In the genomic region with DNA sequence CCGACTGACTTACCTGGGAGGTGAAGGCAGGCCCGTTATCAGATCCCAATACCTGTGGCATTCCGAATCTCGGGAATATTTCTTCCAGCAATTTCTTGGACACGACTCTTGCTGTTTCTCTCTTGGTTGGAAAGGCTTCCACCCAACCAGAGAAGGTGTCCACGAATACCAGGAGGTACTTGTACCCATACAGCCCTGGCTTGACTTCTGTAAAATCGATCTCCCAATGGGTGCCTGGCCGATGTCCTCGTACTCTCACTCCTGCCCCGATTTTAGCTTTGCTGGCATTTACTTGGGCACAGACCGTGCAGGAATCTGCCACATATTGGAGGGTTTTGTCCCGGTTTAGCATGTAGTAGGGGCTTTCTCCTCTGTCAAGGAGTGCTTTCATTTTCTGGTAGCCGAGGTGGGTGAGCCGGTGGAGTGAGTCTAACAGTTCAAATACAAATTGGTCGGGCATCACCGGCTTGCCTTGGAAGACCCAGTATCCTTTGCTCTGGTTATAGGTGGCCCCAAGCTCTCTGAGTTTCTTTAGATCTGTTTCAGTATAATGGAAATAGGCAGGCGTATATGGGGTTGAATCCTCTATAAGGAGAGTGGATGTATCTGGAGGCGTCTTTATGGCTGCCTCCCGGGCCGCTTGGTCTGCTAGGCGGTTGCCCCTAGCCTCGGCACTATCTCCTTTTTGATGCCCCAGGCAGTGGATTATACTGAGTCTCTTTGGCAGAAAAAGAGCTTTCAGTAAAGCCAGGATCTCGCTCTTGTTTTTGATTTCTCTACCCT, we compare ENCODE assay signal across 32 mouse cellular contexts. TPM values are rescaled to one million over a fixed set of nuclear protein-coding genes. Genes with fewer than 3 reads are reported as not detected.
"Had no signal": no experiment of that assay in that cellular context is flagged by ENCODE, and none has a peak within 500 bp of the region (broad histone marks: within the 10 kb centered on the region; RNA-seq: fewer than 3 reads in every experiment).

No protein-coding gene starts in this region.

- H3K36me3 ChIP-seq: heart, embryonic 10.5 days; heart, embryonic 12.5 days; hindbrain, embryonic 10.5 days; hindbrain, embryonic 12.5 days; kidney, embryonic 15.5 days; limb, embryonic 10.5 days; limb, embryonic 12.5 days had no signal

- ATAC-seq: hindbrain, embryonic 16.5 days; intestine, embryonic 16.5 days had no signal

- H3K27ac ChIP-seq: gastrocnemius, adult 2 months; heart, embryonic 10.5 days; hindbrain, embryonic 10.5 days; hindbrain, embryonic 12.5 days; hindbrain, embryonic 14.5 days; kidney, embryonic 15.5 days; kidney, postnatal 0 days; layer of hippocampus, adult 2 months; left cerebral cortex, adult 2 months; limb, embryonic 10.5 days; limb, embryonic 12.5 days; liver, embryonic 13.5 days had no signal

- H3K4me1 ChIP-seq: heart, embryonic 10.5 days; heart, embryonic 12.5 days; hindbrain, embryonic 10.5 days; hindbrain, embryonic 12.5 days; kidney, embryonic 15.5 days; limb, embryonic 10.5 days; limb, embryonic 12.5 days; liver, embryonic 13.5 days had no signal

- H3K4me2 ChIP-seq: heart, embryonic 12.5 days; hindbrain, embryonic 12.5 days; hindbrain, embryonic 14.5 days; kidney, embryonic 15.5 days; limb, embryonic 12.5 days; liver, embryonic 11.5 days; liver, embryonic 13.5 days had no signal

- H3K27me3 ChIP-seq: heart, embryonic 12.5 days; hindbrain, embryonic 12.5 days; kidney, embryonic 15.5 days; limb, embryonic 12.5 days; liver, embryonic 13.5 days had no signal

- H3K9ac ChIP-seq: heart, embryonic 12.5 days; hindbrain, embryonic 12.5 days; hindbrain, embryonic 14.5 days; kidney, embryonic 15.5 days; limb, embryonic 12.5 days; liver, embryonic 13.5 days had no signal

- H3K4me3 ChIP-seq: gastrocnemius, adult 2 months; heart, embryonic 10.5 days; heart, embryonic 12.5 days; hindbrain, embryonic 10.5 days; hindbrain, embryonic 12.5 days; kidney, embryonic 15.5 days; layer of hippocampus, adult 2 months; left cerebral cortex, adult 2 months; limb, embryonic 10.5 days; limb, embryonic 12.5 days; liver, embryonic 13.5 days had no signal

- DNase-seq: gastrocnemius, postnatal 10 days; gastrocnemius, postnatal 25 days; heart, adult 18-20 months; heart, postnatal 10 days; heart, postnatal 4 days; kidney, adult 11 months; kidney, adult 2 months; kidney, adult 9 months; kidney, postnatal 14 days; kidney, postnatal 4 days; liver; liver, embryonic 13.5 days had no signal

RNA-seq across cellular contexts. Expression of a gene that starts 17.9 kb away (rescaled TPM):
- total RNA-seq: gastrocnemius, adult 2 months; gastrocnemius, postnatal 25 days; granulocyte monocyte progenitor cell, adult 5-6 weeks had no signal

RNA-seq across cellular contexts. Expression of a gene that starts 22.2 kb away (rescaled TPM):
- total RNA-seq: gastrocnemius, adult 2 months; gastrocnemius, postnatal 10 days; gastrocnemius, postnatal 25 days; gastrocnemius, postnatal 4 days; heart, adult 18-20 months; heart, adult 8-10 months; heart, postnatal 10 days; heart, postnatal 25 days; heart, postnatal 4 days; layer of hippocampus, adult 2 months had no signal
- polyA plus RNA-seq: heart, embryonic 10.5 days; heart, embryonic 12.5 days; intestine, embryonic 14.5 days; intestine, embryonic 16.5 days; kidney, adult 2 months; kidney, embryonic 15.5 days; kidney, postnatal 0 days; limb, embryonic 10.5 days; limb, embryonic 12.5 days; liver, embryonic 13.5 days had no signal
